Mouse (Mus musculus): ENCODE measurements at regions not wholly inside any gene's neighbourhood (a gene's known extent, or its start where the extent isn't known, plus 50 kb on each side); places are given as distances from the start of the nearest gene placed in this dataset.

DNA sequence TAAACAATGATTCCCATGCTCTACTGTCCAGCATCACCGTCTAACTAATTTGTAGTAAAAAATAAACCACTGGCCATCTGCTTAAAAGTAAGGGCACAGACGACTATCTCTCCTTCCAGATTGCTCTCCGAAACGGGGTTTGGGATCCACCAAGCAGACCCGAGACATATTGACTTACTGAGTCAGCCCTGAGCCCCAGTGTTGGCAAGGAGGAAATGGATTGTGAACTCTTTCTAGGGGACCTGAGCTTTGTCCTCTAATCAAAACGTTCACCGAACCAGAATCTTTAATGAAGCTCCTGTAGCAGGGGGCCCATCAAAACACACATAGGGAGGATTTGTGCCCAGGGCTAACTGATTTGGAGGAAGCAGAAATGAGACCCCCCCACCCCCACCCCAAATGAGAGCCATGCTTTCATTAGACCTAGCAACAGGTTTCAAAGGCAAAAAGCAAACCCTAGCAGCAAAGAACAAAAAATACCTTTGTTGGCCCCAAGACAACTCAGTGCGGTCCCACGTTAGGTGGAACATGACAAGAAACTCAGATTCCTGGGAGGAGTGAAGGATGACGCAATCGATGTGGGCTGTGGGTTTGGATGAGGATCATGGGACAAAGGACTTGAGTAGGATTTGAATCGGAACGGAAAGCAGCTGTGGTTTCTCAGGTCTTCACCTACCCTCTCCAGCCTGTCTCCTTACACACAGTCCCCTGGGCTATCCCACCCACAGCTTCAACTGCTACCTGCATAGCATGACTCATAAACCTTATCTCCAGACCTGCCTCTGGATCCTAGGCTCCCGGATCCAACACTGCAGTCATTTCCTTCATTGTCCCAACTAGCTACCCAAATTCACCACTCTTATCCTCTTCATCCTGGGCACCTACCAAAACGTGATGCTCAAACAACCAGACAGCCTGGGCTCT, 62.2 kb upstream of the Rreb1 start:
- DNase-seq: no peak

GRCm38 (mm10) chr13:37717793-37718192, 60.4 kb upstream of the Rreb1 start:
- DNase-seq: no peak

GRCm38 (mm10) chr13:37718364-37718763, 59.8 kb upstream of the Rreb1 start:
- no peak for DNase-seq
